20 mouse cellular contexts compared by ENCODE assay signal in genomic region chr19:6264200-6264599, GRCm38 (mm10). TPM values are rescaled to one million over a fixed set of nuclear protein-coding genes. Genes with fewer than 3 reads are reported as not detected.
DNase-seq lines count a peak whose midpoint lies in the region; ATAC-seq and TF ChIP-seq lines count a peak whose summit lies in the region.
"Had no signal": no experiment of that assay in that cellular context is flagged by ENCODE, and none has a peak within 500 bp of the region (broad histone marks: within the 10 kb centered on the region; RNA-seq: fewer than 3 reads in every experiment).

No protein-coding gene starts in this region.

- WGBS in heart, embryonic 11.5 days (ENCODE audit: insufficient replicate concordance), result 68% methylated on average over 9 of the region's 9 CpGs
- WGBS in intestine, embryonic 15.5 days, result 38% methylated on average over 9 of the region's 9 CpGs
- 11% methylated on average over 9 of the region's 9 CpGs for WGBS in small intestine, adult 2 months

- peak; percentile 94 for TF ChIP-seq POLR2A in small intestine, adult 2 months (IDR thresholded peaks at IDR 0.05; ENCODE audit: low read depth, low read length)

- intact Hi-C loops in left cerebral cortex, postnatal 36 days (cut with DNase I), result loop anchor here (2.0 kb wide), 1 partner anchor 67 kb away; no protein-coding TSS in a partner anchor
- intact Hi-C loops in left cerebral cortex, postnatal 10 days (cut with DNase I), result no loop called here

- no peak for ATAC-seq in heart, embryonic 11.5 days (replicated peaks; ENCODE audit: insufficient number of reproducible peaks, low FRiP score, low TSS enrichment)
- ATAC-seq in intestine, embryonic 15.5 days, result peak; percentile 79
- ATAC-seq: inflammation-experienced regulatory T-cells, adult 6 months; lung, postnatal 0 days had no signal

- H3K36me3 ChIP-seq in heart, embryonic 11.5 days (ENCODE audit: control insufficient read depth, insufficient read depth, low read length), result peaks cover 22% of the 10 kb centered on the region
- peaks cover 11% of the 10 kb centered on the region for H3K36me3 ChIP-seq in intestine, embryonic 15.5 days
- H3K36me3 ChIP-seq in small intestine, adult 2 months (ENCODE audit: control insufficient read depth, insufficient read depth, low read length), result peaks cover 35% of the 10 kb centered on the region

- no peak overlapping the region for H3K4me3 ChIP-seq in heart, embryonic 11.5 days (ENCODE audit: low read depth, low read length)
- peak overlapping the region; percentile 37 for H3K4me3 ChIP-seq in intestine, embryonic 15.5 days (replicated peaks)
- peak overlapping the region; percentile 93 for H3K4me3 ChIP-seq in small intestine, adult 2 months (ENCODE audit: low read depth, low read length)
- H3K4me3 ChIP-seq: heart, adult 2 months; midbrain, embryonic 10.5 days had no signal

- no peaks in the 10 kb centered on the region for H3K4me1 ChIP-seq in heart, embryonic 11.5 days (ENCODE audit: control insufficient read depth, insufficient read depth, low read length)
- peaks cover 3% of the 10 kb centered on the region; the same call in 1 of the 2 replicates for H3K4me1 ChIP-seq in intestine, embryonic 15.5 days (replicated peaks)
- H3K4me1 ChIP-seq in small intestine, adult 2 months (ENCODE audit: control insufficient read depth, insufficient read depth, insufficient read length, low read length), result peaks cover 5% of the 10 kb centered on the region; the same call in 1 of the 2 replicates
- H3K4me1 ChIP-seq: midbrain, embryonic 10.5 days had no signal

- TF ChIP-seq CTCF in small intestine, adult 2 months (IDR thresholded peaks at IDR 0.05; ENCODE audit: extremely low read depth, insufficient read length, insufficient replicate concordance, low read depth, low read length), result no peak

- no peaks in the 10 kb centered on the region for H3K9me3 ChIP-seq in heart, embryonic 11.5 days (replicated peaks; ENCODE audit: control insufficient read depth, low read length)
- no peaks in the 10 kb centered on the region for H3K9me3 ChIP-seq in intestine, embryonic 15.5 days
- H3K9me3 ChIP-seq: midbrain, embryonic 10.5 days had no signal

- H3K27ac ChIP-seq in heart, embryonic 11.5 days (ENCODE audit: low read depth, low read length), result no peak overlapping the region
- H3K27ac ChIP-seq in intestine, embryonic 15.5 days, result peak overlapping the region; percentile 94
- peak overlapping the region; percentile 99 for H3K27ac ChIP-seq in small intestine, adult 2 months (ENCODE audit: insufficient read depth, low read depth, low read length)
- H3K27ac ChIP-seq: heart, adult 2 months; midbrain, embryonic 10.5 days had no signal

- no peak for DNase-seq in heart, adult 18-20 months
- peak; percentile 36 to 52 for DNase-seq in left cerebral cortex, postnatal 36 days (ENCODE audit: low spot score in 2 of 2)
- no peak for DNase-seq in left cerebral cortex, postnatal 10 days (ENCODE audit: extremely low spot score in 1 of 2, low spot score in 2 of 2)
- no peak for DNase-seq in gastrocnemius, postnatal 10 days
- no peak for DNase-seq in embryo, embryonic 11 days
- DNase-seq: adrenal gland, postnatal 36 days; B cell, adult 2 months; cerebellum, adult 11 months; heart, adult 2 months; heart, postnatal 36 days; thymus, postnatal 14 days had no signal

- peak overlapping the region; percentile 10; the same call in 1 of the 2 replicates for H3K9ac ChIP-seq in heart, embryonic 11.5 days (ENCODE audit: low read depth, low read length)
- H3K9ac ChIP-seq in intestine, embryonic 15.5 days, result peak overlapping the region; percentile 56

- no peak overlapping the region for H3K4me2 ChIP-seq in heart, embryonic 11.5 days
- H3K4me2 ChIP-seq in intestine, embryonic 15.5 days (replicated peaks), result peak overlapping the region; percentile 52

- H3K27me3 ChIP-seq in heart, embryonic 11.5 days (ENCODE audit: control insufficient read depth, insufficient read depth, low read length), result 0 out of 2 replicates have a peak, but pooled peaks cover 3% of the 10 kb centered on the region
- H3K27me3 ChIP-seq in intestine, embryonic 15.5 days (replicated peaks), result no peaks in the 10 kb centered on the region
- no peaks in the 10 kb centered on the region for H3K27me3 ChIP-seq in small intestine, adult 2 months (ENCODE audit: control insufficient read depth, insufficient read depth, low read length)

RNA-seq across cellular contexts. Expression of gene Ehd1, which starts 12.3 kb away (rescaled TPM):
- polyA plus RNA-seq in heart, embryonic 11.5 days (2014; fragmentation: Nextera tagmentation; extraction: Ambion mirVana), result 70.0 and 82.8 TPM in 2 replicates
- 100 to 1,000 TPM; 101 to 107 TPM for total RNA-seq in heart, adult 18-20 months (2021)
- total RNA-seq in left cerebral cortex, postnatal 36 days (2021), result 10 to 100 TPM; 38.2 to 42.2 TPM
- total RNA-seq in left cerebral cortex, postnatal 10 days (2021), result 10 to 100 TPM; 45.0 to 49.0 TPM
- polyA plus RNA-seq in intestine, embryonic 15.5 days (2015; fragmentation: Nextera tagmentation; extraction: Ambion mirVana), result 88.8 and 115 TPM in 2 replicates
- 315 and 714 TPM in 2 replicates for polyA plus RNA-seq in small intestine, adult 2 months (2012; rRNA removed)
- total RNA-seq in gastrocnemius, postnatal 10 days (2021), result 10 to 100 TPM; 54.0 to 64.8 TPM

RNA-seq across cellular contexts. Expression of gene Atg2a, which starts 22.7 kb away (rescaled TPM):
- polyA plus RNA-seq in heart, embryonic 11.5 days (2014; fragmentation: Nextera tagmentation; extraction: Ambion mirVana), result 6.1 and 8.4 TPM in 2 replicates
- total RNA-seq in heart, adult 18-20 months (2021), result 10 to 100 TPM; 21.5 to 22.1 TPM
- 10 to 100 TPM; 32.3 to 39.4 TPM for total RNA-seq in left cerebral cortex, postnatal 36 days (2021)
- 10 to 100 TPM; 32.9 to 34.9 TPM for total RNA-seq in left cerebral cortex, postnatal 10 days (2021)
- 6.9 and 8.7 TPM in 2 replicates for polyA plus RNA-seq in intestine, embryonic 15.5 days (2015; fragmentation: Nextera tagmentation; extraction: Ambion mirVana)
- 37.0 and 68.8 TPM in 2 replicates for polyA plus RNA-seq in small intestine, adult 2 months (2012; rRNA removed)
- total RNA-seq in gastrocnemius, postnatal 10 days (2021), result 10 to 100 TPM; 13.2 to 15.0 TPM

RNA-seq across cellular contexts. Expression of gene Ppp2r5b, which starts 28.5 kb away (rescaled TPM):
- polyA plus RNA-seq in heart, embryonic 11.5 days (2014; fragmentation: Nextera tagmentation; extraction: Ambion mirVana), result 22.2 and 27.7 TPM in 2 replicates
- total RNA-seq in heart, adult 18-20 months (2021), result 10 to 100 TPM; 32.2 to 32.5 TPM
- total RNA-seq in left cerebral cortex, postnatal 36 days (2021), result 100 to 1,000 TPM; 160 to 173 TPM
- 100 to 1,000 TPM; 214 to 224 TPM for total RNA-seq in left cerebral cortex, postnatal 10 days (2021)
- polyA plus RNA-seq in intestine, embryonic 15.5 days (2015; fragmentation: Nextera tagmentation; extraction: Ambion mirVana), result 21.2 and 22.3 TPM in 2 replicates
- 64.2 and 112 TPM in 2 replicates for polyA plus RNA-seq in small intestine, adult 2 months (2012; rRNA removed)
- 10 to 100 TPM; 24.3 to 25.4 TPM for total RNA-seq in gastrocnemius, postnatal 10 days (2021)

RNA-seq across cellular contexts. Expression of gene Gpha2, which starts 38.0 kb away (rescaled TPM):
- polyA plus RNA-seq in heart, embryonic 11.5 days (2014; fragmentation: Nextera tagmentation; extraction: Ambion mirVana), result 0.29 TPM in 1 of 2 replicates, not detected in the other
- total RNA-seq in heart, adult 18-20 months (2021), result not detected
- total RNA-seq in left cerebral cortex, postnatal 36 days (2021), result not detected
- total RNA-seq in left cerebral cortex, postnatal 10 days (2021), result not detected
- polyA plus RNA-seq in intestine, embryonic 15.5 days (2015; fragmentation: Nextera tagmentation; extraction: Ambion mirVana), result 0.39 and 0.41 TPM in 2 replicates
- 0.74 TPM in 1 of 2 replicates, not detected in the other for polyA plus RNA-seq in small intestine, adult 2 months (2012; rRNA removed)
- not detected for total RNA-seq in gastrocnemius, postnatal 10 days (2021)
- total RNA-seq: G1E; heart, adult 2 months; heart, postnatal 36 days; left cerebral cortex, postnatal 14 days had no signal
- polyA plus RNA-seq: frontal cortex, adult 2 months; G1E; inflammation-experienced regulatory T-cells, adult 6 months; midbrain, embryonic 10.5 days had no signal

RNA-seq across cellular contexts. Expression of gene Cdc42bpg, which starts 42.1 kb away (rescaled TPM):
- 0.44 and 0.74 TPM in 2 replicates for polyA plus RNA-seq in heart, embryonic 11.5 days (2014; fragmentation: Nextera tagmentation; extraction: Ambion mirVana)
- 10 to 100 TPM; 13.8 TPM for total RNA-seq in heart, adult 18-20 months (2021)
- total RNA-seq in left cerebral cortex, postnatal 36 days (2021), result 1 to 10 TPM; 3.3 to 3.4 TPM
- 1 to 10 TPM; 2.6 to 4.8 TPM for total RNA-seq in left cerebral cortex, postnatal 10 days (2021)
- polyA plus RNA-seq in intestine, embryonic 15.5 days (2015; fragmentation: Nextera tagmentation; extraction: Ambion mirVana), result 1.0 and 1.4 TPM in 2 replicates
- 26.0 and 53.2 TPM in 2 replicates for polyA plus RNA-seq in small intestine, adult 2 months (2012; rRNA removed)
- total RNA-seq in gastrocnemius, postnatal 10 days (2021), result 1 to 10 TPM; 4.2 to 4.5 TPM

Comparison
In these comparisons a context has a peak if more than half of its experiments do, and no peak if none do; other contexts are left out.
1. DNase-seq: peak in left cerebral cortex, postnatal 36 days (2 of 2); none in heart, adult 18-20 months (0 of 2), left cerebral cortex, postnatal 10 days (0 of 2), gastrocnemius, postnatal 10 days (single experiment) and embryo, embryonic 11 days (single experiment).
2. RNA of gene Ppp2r5b, which starts 28.5 kb away (total RNA-seq): 214 to 224 TPM in left cerebral cortex, postnatal 10 days and 160 to 173 TPM in left cerebral cortex, postnatal 36 days; 32.2 to 32.5 TPM in heart, adult 18-20 months and 24.3 to 25.4 TPM in gastrocnemius, postnatal 10 days; every median in the first group is over 4 times any median in the second.